Mouse (Mus musculus) layer of hippocampus, adult 2 months (tissue): Measurements from ENCODE around the gene Cenpf. TPM values are rescaled to one million over a fixed set of nuclear protein-coding genes. Genes with fewer than 3 reads are reported as not detected.
"Not testable (repeated sequence)": the region's sequence is repeated elsewhere in the genome, so short reads cannot be mapped to it uniquely, and the experiment has no call there.

Experiments
- DNase-seq, 2 experiments: peaks; one replicate each; pipeline ENCODE4 v3.0.0; 2022; ENCODE audit warnings: low spot score in 2 of 2
- H3K27ac ChIP-seq: fragments of 200-600 bp; 2 replicates; pipeline ENCODE4 v1.8.1; 2022
- H3K4me3 ChIP-seq: fragments of 200-600 bp; 2 replicates; pipeline ENCODE4 v1.8.1; 2022; ENCODE audit warnings: mild to moderate bottlenecking
- CTCF ChIP-seq: fragments of 200-600 bp; conservative IDR thresholded peaks from 2 replicates; pipeline ENCODE4 v1.8.1; 2022; ENCODE audit warnings: antibody characterized with exemption, mild to moderate bottlenecking, moderate library complexity
- total RNA-seq, 2 experiments: library from RNA; stranded (reverse); gene quantifications; 2 replicates each; pipeline ENCODE4 v1.2.3; 2021

The Cenpf gene
- total RNA-seq, 2 experiments from 2014 or later = 1.1 to 1.4 TPM

- no peak for TF ChIP-seq CTCF
- no peak for DNase-seq
- Histone ChIP-seq H3K27ac (no peak overlapping the region), H3K4me3 (no peak overlapping the region)
Measured at GRCm38 (mm10) chr1:189709001-189709400, 21.1 kb upstream of the Cenpf start.

- Histone ChIP-seq H3K4me3 (no peak overlapping the region), H3K27ac (no peak overlapping the region)
- DNase-seq = no peak
- TF ChIP-seq CTCF = no peak
Measured at GRCm38 (mm10) chr1:189707419-189707818, 19.5 kb upstream of the Cenpf start.

- Histone ChIP-seq H3K27ac (no peak overlapping the region), H3K4me3 (no peak overlapping the region)
- no peak for TF ChIP-seq CTCF
- DNase-seq = no peak
Measured at GRCm38 (mm10) chr1:189707014-189707413, 19.1 kb upstream of the Cenpf start.

GRCm38 (mm10) chr1:189706040-189706645 is 18.3 kb upstream of the Cenpf start:
- TF ChIP-seq CTCF = no peak
- Histone ChIP-seq H3K4me3 (no peak overlapping the region), H3K27ac (no peak overlapping the region)
- DNase-seq = no peak

- TF ChIP-seq CTCF = no peak
- no peak for DNase-seq
- Histone ChIP-seq H3K4me3 (no peak overlapping the region), H3K27ac (no peak overlapping the region)
Measured at GRCm38 (mm10) chr1:189703591-189703990, 15.7 kb upstream of the Cenpf start.

- H3K27ac ChIP-seq = no peak overlapping the region
- no peak for DNase-seq
- no peak overlapping the region for H3K4me3 ChIP-seq
- peak; percentile 44 for TF ChIP-seq CTCF
Measured at GRCm38 (mm10) chr1:189703156-189703555, 15.3 kb upstream of the Cenpf start.

- peak; percentile 86 for TF ChIP-seq CTCF
- DNase-seq = peak; percentile 62 to 79
Measured at GRCm38 (mm10) chr1:189700990-189701389, 13.1 kb upstream of the Cenpf start.

GRCm38 (mm10) chr1:189700186-189700585 is 12.3 kb upstream of the Cenpf start:
- Histone ChIP-seq H3K27ac (no peak overlapping the region), H3K4me3 (no peak overlapping the region)
- TF ChIP-seq CTCF = no peak
- no peak for DNase-seq

More at GRCm38 (mm10) chr1:189700990-189701389, 13.1 kb upstream of the Cenpf start:
- H3K27ac ChIP-seq = no peak overlapping the region
- no peak overlapping the region for H3K4me3 ChIP-seq

- no peak for TF ChIP-seq CTCF
- Histone ChIP-seq H3K27ac (no peak overlapping the region), H3K4me3 (no peak overlapping the region)
- DNase-seq = no peak
Measured at GRCm38 (mm10) chr1:189698416-189698815, 10.5 kb upstream of the Cenpf start.

GRCm38 (mm10) chr1:189695321-189695720 is 7.4 kb upstream of the Cenpf start:
- Histone ChIP-seq H3K27ac (no peak overlapping the region), H3K4me3 (no peak overlapping the region)
- no peak for DNase-seq
- no peak for TF ChIP-seq CTCF

- Histone ChIP-seq H3K27ac (no peak overlapping the region), H3K4me3 (no peak overlapping the region)
- TF ChIP-seq CTCF = no peak
- no peak for DNase-seq
Measured at GRCm38 (mm10) chr1:189694391-189694790, 6.5 kb upstream of the Cenpf start.

- not testable (repeated sequence) for DNase-seq, H3K27ac ChIP-seq, H3K4me3 ChIP-seq
Measured at GRCm38 (mm10) chr1:189692442-189692841, 4.6 kb upstream of the Cenpf start.

GRCm38 (mm10) chr1:189689050-189689833 is 1.4 kb upstream of the Cenpf start:
- H3K27ac ChIP-seq = peak overlapping the region; percentile 61; the same call in 1 of the 2 replicates
- H3K4me3 ChIP-seq = peak overlapping the region; percentile 69
- no peak for DNase-seq
- no peak for TF ChIP-seq CTCF

- DNase-seq = no peak
- TF ChIP-seq CTCF = no peak
- H3K27ac ChIP-seq = peak overlapping the region; percentile 61; the same call in 1 of the 2 replicates
- H3K4me3 ChIP-seq = peak overlapping the region; percentile 69
Measured at GRCm38 (mm10) chr1:189688388-189688750, 483 bp upstream of the Cenpf start.
